Mouse (Mus musculus) kidney, postnatal 0 days (tissue): ENCODE measurements around the gene Vps37c. TPM values are rescaled to one million over a fixed set of nuclear protein-coding genes. Genes with fewer than 3 reads are reported as not detected.

ENCODE experiments used
- ATAC-seq: fragments of 200-750 bp; cut with Nextera tagmentation; replicated peaks from 2 replicates; pipeline ENCODE4 v1.8.0; 2017; ENCODE audit warnings: low read depth, moderate number of reproducible peaks, moderate TSS enrichment, moderate library complexity; ENCODE audit not compliant: low FRiP score
- DNase-seq: peaks from one replicate; pipeline ENCODE4 v3.0.0-alpha.2; 2016; ENCODE audit warnings: low spot score
- H3K27ac ChIP-seq: fragments of 300-500 bp; sonication (generic); 2 replicates; pipeline ENCODE4 v1.5.1; 2014; ENCODE audit warnings: mild to moderate bottlenecking
- H3K27me3 ChIP-seq: fragments of 300-500 bp; sonication (generic); 2 replicates; pipeline ENCODE4 v1.6.1; 2014; ENCODE audit warnings: low read length, mixed read lengths; ENCODE audit not compliant: insufficient read depth
- H3K36me3 ChIP-seq: fragments of 300-500 bp; sonication (generic); 2 replicates; pipeline ENCODE4 v1.6.1; 2014; ENCODE audit warnings: low read length, mixed read lengths; ENCODE audit not compliant: insufficient read depth
- H3K4me1 ChIP-seq: fragments of 300-500 bp; sonication (generic); replicated peaks from 2 replicates; pipeline ENCODE4 v1.6.1; 2014; ENCODE audit warnings: antibody characterized with exemption, low read length, mixed read lengths; ENCODE audit not compliant: insufficient read depth
- H3K4me2 ChIP-seq: fragments of 300-500 bp; sonication (generic); 2 replicates; pipeline ENCODE4 v1.6.1; 2014; ENCODE audit warnings: mild to moderate bottlenecking, low read length, moderate library complexity, mixed read lengths
- H3K4me3 ChIP-seq: fragments of 300-500 bp; sonication (generic); replicated peaks from 2 replicates; pipeline ENCODE4 v1.5.1; 2014; ENCODE audit warnings: low read depth, low read length
- H3K9ac ChIP-seq: fragments of 300-500 bp; sonication (generic); 2 replicates; pipeline ENCODE4 v1.6.1; 2014; ENCODE audit warnings: low read depth, low read length
- H3K9me3 ChIP-seq: fragments of 300-500 bp; sonication (generic); replicated peaks from 2 replicates; pipeline ENCODE4 v1.6.1; 2016; ENCODE audit warnings: low read length, inconsistent platforms, mixed read lengths
- CTCF ChIP-seq: IDR thresholded peaks from 2 replicates; pipeline ENCODE4 v1.5.1; 2016; ENCODE audit warnings: antibody characterized with exemption, low read depth, mild to moderate bottlenecking, moderate library complexity
- WGBS: fragments of 180-500 bp; shearing (Covaris S2); extraction: QIAGEN DNeasy Blood & Tissue Kit; methylation state at CpG from one replicate; pipeline ENCODE4 v1.1.7; 2014; 5-methylcytosine and 5-hydroxymethylcytosine counted together
- polyA plus RNA-seq: library from polyadenylated mRNA; unstranded; fragments of >200 nt; fragmentation: Nextera tagmentation; extraction: Ambion mirVana; gene quantifications from 2 replicates; pipeline ENCODE4 v1.2.1, GENCODE M21; 2015

Vps37c gene
- polyA plus RNA-seq, 1 experiment from 2014 or later = 35.5 TPM

GRCm38 (mm10) chr19:10740641-10741440 lies 52.3 kb downstream of the Vps37c start:
- H3K4me1 ChIP-seq = peaks cover 7% of the 10 kb centered on the region
- no peaks in the 10 kb centered on the region for H3K9me3 ChIP-seq
- peak; percentile 45 for DNase-seq
- H3K36me3 ChIP-seq = no peaks in the 10 kb centered on the region
- no peak overlapping the region for H3K4me3 ChIP-seq
- TF ChIP-seq CTCF = peak; percentile 17; the same call in 1 of the 2 replicates
- no peaks in the 10 kb centered on the region for H3K27me3 ChIP-seq
- H3K27ac ChIP-seq = peak overlapping the region; percentile 68; the same call in 1 of the 2 replicates
- H3K9ac ChIP-seq = no peak overlapping the region
- WGBS = 40% methylated on average over 11 of the region's 11 CpGs
- ATAC-seq = peak; percentile 91
- no peak overlapping the region for H3K4me2 ChIP-seq

DNA sequence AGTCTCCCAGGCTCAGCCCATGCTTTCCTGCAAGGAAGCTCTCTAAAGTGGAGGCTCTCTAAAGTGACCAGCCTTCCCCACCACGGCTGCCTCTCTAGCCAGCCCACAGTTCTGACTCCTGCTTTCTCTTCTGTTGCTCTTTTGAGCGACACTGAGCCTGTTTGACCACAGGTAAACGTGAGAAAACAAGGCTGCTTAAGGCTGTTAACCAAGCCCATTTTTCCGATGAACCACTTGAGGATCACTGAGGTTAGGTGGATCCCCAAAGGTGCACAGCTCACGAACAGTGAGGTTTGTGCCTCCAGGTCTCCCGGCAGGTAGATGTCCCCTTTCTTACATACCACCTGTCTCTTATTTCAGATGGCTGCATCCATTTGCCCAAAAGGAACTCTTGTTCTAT lies 53.6 kb downstream of the Vps37c start:
- no peak overlapping the region for H3K9ac ChIP-seq
- H3K9me3 ChIP-seq = no peaks in the 10 kb centered on the region
- no peak for TF ChIP-seq CTCF
- ATAC-seq (no peak), DNase-seq (no peak)
- 72% methylated on average over 6 of the region's 6 CpGs for WGBS
- H3K4me1 ChIP-seq = peaks cover 7% of the 10 kb centered on the region
- no peaks in the 10 kb centered on the region for H3K27me3 ChIP-seq
- H3K4me3 ChIP-seq = no peak overlapping the region
- no peak overlapping the region for H3K4me2 ChIP-seq
- no peak overlapping the region for H3K27ac ChIP-seq
- H3K36me3 ChIP-seq = no peaks in the 10 kb centered on the region

- ATAC-seq = no peak
- H3K4me3 ChIP-seq = no peak overlapping the region
- 57% methylated on average over 3 of the region's 3 CpGs for WGBS
Measured at GRCm38 (mm10) chr19:10742565-10742964, 54.0 kb downstream of the Vps37c start.

DNA sequence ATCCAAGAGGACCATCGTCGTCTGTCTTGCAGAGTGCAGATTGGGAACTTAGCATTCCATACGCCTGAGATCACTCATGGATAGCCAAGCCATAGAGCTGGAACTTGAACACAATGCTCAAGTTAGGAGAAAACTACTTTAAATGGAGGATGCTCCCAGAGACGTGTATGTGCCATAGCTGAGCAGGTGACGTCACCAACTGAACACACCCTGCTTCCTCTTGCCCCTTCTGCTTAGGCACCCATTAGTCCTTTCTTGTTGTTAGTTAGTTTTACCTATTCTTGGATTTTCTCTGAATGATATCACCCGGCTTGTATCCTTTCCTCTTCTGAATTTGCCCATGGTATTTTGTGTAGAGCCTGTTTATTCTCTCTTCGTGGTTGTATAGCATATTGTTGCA lies 58.6 kb downstream of the Vps37c start:
- no peaks in the 10 kb centered on the region for H3K27me3 ChIP-seq
- no peak overlapping the region for H3K9ac ChIP-seq
- no peak overlapping the region for H3K27ac ChIP-seq
- no peak overlapping the region for H3K4me3 ChIP-seq
- no peak overlapping the region for H3K4me2 ChIP-seq
- no peak for DNase-seq
- no peaks in the 10 kb centered on the region for H3K9me3 ChIP-seq
- TF ChIP-seq CTCF = no peak
- no peak for ATAC-seq
- no peaks in the 10 kb centered on the region for H3K36me3 ChIP-seq
- H3K4me1 ChIP-seq = no peaks in the 10 kb centered on the region
- WGBS = 78% methylated on average over 7 of the region's 7 CpGs

More at GRCm38 (mm10) chr19:10742565-10742964, 54.0 kb downstream of the Vps37c start:
- Histone ChIP-seq H3K36me3 (no peaks in the 10 kb centered on the region), H3K4me1 (peaks cover 7% of the 10 kb centered on the region), H3K9me3 (no peaks in the 10 kb centered on the region), H3K27me3 (no peaks in the 10 kb centered on the region), H3K27ac (no peak overlapping the region), H3K9ac (no peak overlapping the region), H3K4me2 (no peak overlapping the region)
- no peak for DNase-seq
- no peak for TF ChIP-seq CTCF

DNA sequence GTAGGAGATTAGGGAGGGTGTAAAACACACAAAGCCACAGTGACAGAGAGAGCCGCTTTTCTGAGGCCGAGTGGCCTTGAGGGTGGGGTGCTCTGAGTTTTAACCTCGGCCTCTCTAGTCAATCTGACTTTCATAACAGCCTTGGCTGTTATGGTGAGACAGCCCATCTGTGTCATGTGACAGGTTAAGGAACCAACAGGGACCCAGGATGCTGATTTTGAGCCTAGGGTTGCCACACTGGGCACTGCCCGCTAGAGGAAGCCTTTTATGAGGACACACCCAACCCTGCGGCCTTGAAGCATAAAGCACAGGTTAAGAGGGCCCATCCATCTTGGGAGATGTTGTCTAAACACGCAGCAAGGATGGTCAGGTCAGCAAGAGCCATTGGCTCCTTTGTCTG lies 59.2 kb downstream of the Vps37c start:
- no peak for DNase-seq

GRCm38 (mm10) chr19:10748401-10749102 lies 60.0 kb downstream of the Vps37c start:
- Histone ChIP-seq H3K36me3 (no peaks in the 10 kb centered on the region), H3K4me3 (no peak overlapping the region), H3K9ac (no peak overlapping the region), H3K27ac (no peak overlapping the region), H3K4me2 (no peak overlapping the region), H3K27me3 (no peaks in the 10 kb centered on the region), H3K4me1 (no peaks in the 10 kb centered on the region), H3K9me3 (no peaks in the 10 kb centered on the region)
- no peak for TF ChIP-seq CTCF
- no peak for DNase-seq
- 66% methylated on average over 11 of the region's 11 CpGs for WGBS
- no peak for ATAC-seq

More for the DNA sequence above, 59.2 kb downstream of the Vps37c start:
- H3K36me3 ChIP-seq = no peaks in the 10 kb centered on the region
- WGBS = 72% methylated on average over 6 of the region's 6 CpGs
- no peak overlapping the region for H3K9ac ChIP-seq
- no peaks in the 10 kb centered on the region for H3K27me3 ChIP-seq
- TF ChIP-seq CTCF = no peak
- H3K4me3 ChIP-seq = no peak overlapping the region
- ATAC-seq = no peak
- H3K4me1 ChIP-seq = no peaks in the 10 kb centered on the region
- no peaks in the 10 kb centered on the region for H3K9me3 ChIP-seq
- H3K27ac ChIP-seq = no peak overlapping the region
- no peak overlapping the region for H3K4me2 ChIP-seq
